Mouse (Mus musculus) neural tube, embryonic 13.5 days (tissue): ENCODE measurements around the gene Klhl5. TPM values are rescaled to one million over a fixed set of nuclear protein-coding genes. Genes with fewer than 3 reads are reported as not detected.
A peak's percentile ranks its signal among the peaks of the same experiment; 100 is the strongest.

Experiments used
- ATAC-seq: fragments of 200-750 bp; cut with Nextera tagmentation; 2 replicates; pipeline ENCODE4 v1.8.0; 2017; ENCODE audit warnings: low read depth, mild to moderate bottlenecking, moderate TSS enrichment, moderate library complexity
- H3K27ac ChIP-seq: fragments of 300-500 bp; sonication (generic); replicated peaks from 2 replicates; pipeline ENCODE4 v1.5.1; 2015; ENCODE audit warnings: moderate library complexity, mild to moderate bottlenecking, inconsistent platforms
- H3K27me3 ChIP-seq: fragments of 300-500 bp; sonication (generic); 2 replicates; pipeline ENCODE4 v1.6.1; 2015; ENCODE audit warnings: mild to moderate bottlenecking, inconsistent platforms
- H3K36me3 ChIP-seq: fragments of 300-500 bp; sonication (generic); 2 replicates; pipeline ENCODE4 v1.6.1; 2015; ENCODE audit warnings: mild to moderate bottlenecking, inconsistent platforms
- H3K4me1 ChIP-seq: fragments of 300-500 bp; sonication (generic); replicated peaks from 2 replicates; pipeline ENCODE4 v1.6.1; 2015; ENCODE audit warnings: inconsistent platforms
- H3K4me2 ChIP-seq: fragments of 300-500 bp; sonication (generic); 2 replicates; pipeline ENCODE4 v1.6.1; 2015; ENCODE audit warnings: inconsistent platforms, mild to moderate bottlenecking, moderate library complexity
- H3K4me3 ChIP-seq: fragments of 300-500 bp; sonication (generic); 2 replicates; pipeline ENCODE4 v1.5.1; 2015; ENCODE audit warnings: mild to moderate bottlenecking, inconsistent platforms
- H3K9ac ChIP-seq: fragments of 300-500 bp; sonication (generic); 2 replicates; pipeline ENCODE4 v1.6.1; 2015; ENCODE audit warnings: moderate library complexity, mild to moderate bottlenecking, inconsistent platforms
- H3K9me3 ChIP-seq: fragments of 300-500 bp; sonication (generic); 2 replicates; pipeline ENCODE4 v1.6.1; 2016; ENCODE audit warnings: inconsistent platforms
- WGBS: fragments of 180-500 bp; shearing (Covaris S2); methylation state at CpG from one replicate; pipeline ENCODE4 v1.1.7; 2015; 5-methylcytosine and 5-hydroxymethylcytosine counted together
- polyA plus RNA-seq: library from polyadenylated mRNA; unstranded; fragments of >200 nt; fragmentation: Nextera tagmentation; extraction: Ambion mirVana; gene quantifications from 2 replicates; pipeline ENCODE4 v1.2.1, GENCODE M21; 2015

Klhl5 gene
- polyA plus RNA-seq, 1 experiment from 2014 or later, result 60.8 TPM

DNA sequence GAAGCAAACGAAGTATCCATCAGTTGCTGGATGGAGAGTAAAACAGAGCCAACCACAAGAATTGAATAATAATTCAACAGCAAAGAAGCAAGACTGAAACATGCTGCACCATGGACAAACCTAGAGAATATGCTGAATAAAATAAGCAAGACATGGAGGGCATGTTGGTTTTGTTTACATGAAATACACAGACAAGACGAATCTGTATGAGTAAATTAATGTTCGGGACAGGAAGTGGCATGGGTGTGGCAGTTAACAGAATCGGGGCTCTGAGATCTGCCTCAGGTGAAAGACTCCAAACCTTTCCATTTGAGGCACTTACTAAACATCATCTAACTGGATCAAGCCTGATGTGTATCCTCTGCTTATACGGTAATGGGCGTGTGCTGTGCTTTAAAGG is 46.9 kb downstream of the Klhl5 start:
- no peaks in the 10 kb centered on the region for H3K4me1 ChIP-seq
- H3K4me3 ChIP-seq, result no peak overlapping the region
- H3K9me3 ChIP-seq, result no peaks in the 10 kb centered on the region
- H3K27ac ChIP-seq, result no peak overlapping the region
- H3K27me3 ChIP-seq, result no peaks in the 10 kb centered on the region
- H3K9ac ChIP-seq, result no peak overlapping the region
- H3K4me2 ChIP-seq, result no peak overlapping the region
- peaks cover 60% of the 10 kb centered on the region for H3K36me3 ChIP-seq
- WGBS, result 95% methylated on average over 6 of the region's 6 CpGs
- ATAC-seq, result no peak

DNA sequence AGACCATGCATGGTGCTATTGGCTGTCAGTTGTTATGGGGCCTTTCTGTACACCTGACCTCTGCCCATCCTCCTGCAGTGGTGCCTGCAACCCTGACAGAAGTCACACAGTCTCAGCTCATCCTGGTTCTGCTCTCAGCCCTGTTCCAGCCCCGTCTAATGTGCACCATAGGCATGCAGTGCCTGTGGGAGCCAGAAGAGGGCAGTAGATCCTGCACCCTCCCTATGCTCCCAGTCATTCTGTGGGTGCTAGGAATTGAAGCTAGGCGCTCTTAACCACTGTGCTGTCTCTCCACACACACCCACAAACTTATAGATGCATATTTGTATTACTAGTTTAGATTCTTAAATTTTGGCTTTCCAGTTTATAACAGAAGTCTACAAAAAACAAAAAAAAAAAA is 49.5 kb downstream of the Klhl5 start:
- no peak overlapping the region for H3K9ac ChIP-seq
- no peaks in the 10 kb centered on the region for H3K4me1 ChIP-seq
- no peak for ATAC-seq
- no peak overlapping the region for H3K4me2 ChIP-seq
- H3K4me3 ChIP-seq, result no peak overlapping the region
- H3K9me3 ChIP-seq, result no peaks in the 10 kb centered on the region
- no peaks in the 10 kb centered on the region for H3K27me3 ChIP-seq
- peaks cover 47% of the 10 kb centered on the region for H3K36me3 ChIP-seq
- 69% methylated on average over 2 of the region's 2 CpGs for WGBS
- H3K27ac ChIP-seq, result no peak overlapping the region

DNA sequence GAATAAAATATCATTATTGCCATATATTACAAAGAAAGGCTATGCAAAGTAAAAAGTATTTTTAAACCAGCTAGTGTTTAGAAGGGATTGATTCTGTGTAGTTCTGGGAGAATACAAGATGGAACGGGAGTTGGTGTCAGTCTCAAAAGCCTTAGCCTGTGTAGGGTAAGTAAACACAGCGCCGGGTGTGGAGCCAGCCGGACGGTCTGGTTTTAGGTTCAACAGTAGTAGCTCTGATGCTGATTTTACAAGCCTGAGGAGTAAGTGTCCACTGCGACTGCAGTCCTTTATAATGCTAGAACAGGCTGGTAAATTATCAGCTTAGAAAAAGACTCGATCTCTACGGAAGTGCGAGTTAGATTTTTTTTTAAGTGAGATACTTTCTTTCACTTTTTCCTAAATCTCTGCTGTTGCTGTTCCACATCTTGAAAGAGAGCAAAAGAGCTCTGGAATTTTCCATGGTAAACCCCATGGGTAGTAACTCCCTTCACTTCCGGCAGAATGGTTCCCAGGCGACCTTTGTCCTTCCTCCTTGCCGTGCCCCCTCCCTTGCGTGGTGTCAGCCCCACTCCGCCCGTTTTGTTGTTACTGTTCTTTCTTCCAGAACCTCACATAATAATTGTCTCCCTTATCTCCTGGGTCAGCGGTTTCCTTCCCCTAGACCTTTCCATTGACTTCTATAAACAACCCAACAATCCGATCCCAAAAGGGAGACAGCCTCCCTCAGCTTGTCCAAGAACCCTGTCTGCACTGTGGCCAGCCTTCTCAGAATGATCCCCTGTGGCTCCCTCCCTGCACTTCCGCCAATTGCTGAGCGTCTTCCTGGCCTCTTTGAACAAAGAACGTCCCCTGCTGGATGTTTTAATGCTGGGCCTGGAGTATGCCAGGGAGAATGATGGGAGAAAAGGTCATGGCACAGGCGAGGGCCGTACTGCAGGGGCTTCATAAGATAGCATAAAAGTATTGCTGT is 50.4 kb downstream of the Klhl5 start:
- no peaks in the 10 kb centered on the region for H3K4me1 ChIP-seq
- H3K4me2 ChIP-seq, result no peak overlapping the region
- peaks cover 52% of the 10 kb centered on the region for H3K36me3 ChIP-seq
- no peak for ATAC-seq
- H3K27me3 ChIP-seq, result no peaks in the 10 kb centered on the region
- H3K9me3 ChIP-seq, result no peaks in the 10 kb centered on the region
- no peak overlapping the region for H3K4me3 ChIP-seq
- 0 out of 2 replicates have a peak overlapping the region, but pooled peaks have one; percentile 13 for H3K27ac ChIP-seq
- no peak overlapping the region for H3K9ac ChIP-seq
- WGBS, result 74% methylated on average over 22 of the region's 22 CpGs

DNA sequence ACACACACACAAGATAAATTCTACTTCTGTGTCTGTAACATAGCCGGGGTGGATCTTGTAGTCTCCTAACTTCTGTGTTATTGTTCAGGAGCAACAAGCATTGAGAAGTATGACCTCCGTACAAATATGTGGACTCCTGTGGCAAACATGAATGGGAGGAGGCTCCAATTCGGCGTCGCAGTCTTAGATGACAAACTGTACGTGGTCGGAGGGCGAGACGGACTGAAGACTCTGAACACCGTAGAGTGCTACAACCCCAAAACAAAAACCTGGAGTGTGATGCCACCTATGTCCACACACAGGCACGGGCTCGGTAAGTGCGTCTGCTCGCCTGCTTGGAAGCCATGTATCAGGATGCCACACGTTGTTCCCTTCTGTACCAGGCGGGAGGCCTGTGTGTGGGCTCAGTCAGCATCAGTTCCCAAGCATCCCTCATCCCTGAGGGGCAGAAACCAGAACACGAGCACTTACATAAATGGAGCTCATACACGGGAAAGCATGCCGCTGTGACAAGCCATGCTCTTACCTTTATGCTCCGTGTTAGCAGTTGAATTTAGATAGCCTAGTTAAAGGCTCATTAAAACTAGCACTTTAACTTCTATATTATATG is 51.5 kb downstream of the Klhl5 start:
- 82% methylated on average over 20 of the region's 20 CpGs for WGBS
- peaks cover 56% of the 10 kb centered on the region for H3K36me3 ChIP-seq
- no peak for ATAC-seq

DNA sequence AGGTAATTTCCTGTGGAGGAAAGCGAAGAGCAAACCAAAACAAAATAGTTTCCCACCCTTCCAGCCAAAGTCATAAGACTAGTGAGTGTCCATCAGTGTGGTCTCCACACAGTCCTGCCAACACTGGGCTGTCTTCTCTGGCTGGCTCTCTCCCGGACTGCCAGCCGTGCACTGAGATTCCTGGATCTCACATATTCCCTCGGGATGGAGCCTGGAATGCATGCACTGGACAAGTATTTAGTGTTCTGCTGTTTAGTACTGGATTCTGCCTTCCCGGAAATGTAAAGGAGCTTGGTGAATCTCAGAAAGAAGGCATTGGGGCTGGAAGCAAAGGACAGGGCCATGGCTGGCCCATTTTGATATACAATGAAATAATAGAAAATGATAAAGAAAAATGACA is 55.7 kb downstream of the Klhl5 start:
- Histone ChIP-seq H3K9ac (no peak overlapping the region), H3K27ac (no peak overlapping the region), H3K4me3 (no peak overlapping the region), H3K9me3 (no peaks in the 10 kb centered on the region), H3K36me3 (peaks cover 52% of the 10 kb centered on the region), H3K4me2 (no peak overlapping the region), H3K4me1 (no peaks in the 10 kb centered on the region), H3K27me3 (no peaks in the 10 kb centered on the region)
- 64% methylated on average over 5 of the region's 5 CpGs for WGBS
- ATAC-seq, result no peak

More for the DNA sequence above, 51.5 kb downstream of the Klhl5 start:
- no peak overlapping the region for H3K4me3 ChIP-seq
- no peak overlapping the region for H3K9ac ChIP-seq
- no peaks in the 10 kb centered on the region for H3K9me3 ChIP-seq
- H3K27me3 ChIP-seq, result no peaks in the 10 kb centered on the region
- peak overlapping the region; percentile 23; the same call in 1 of the 2 replicates for H3K27ac ChIP-seq
- H3K4me2 ChIP-seq, result no peak overlapping the region
- no peaks in the 10 kb centered on the region for H3K4me1 ChIP-seq

DNA sequence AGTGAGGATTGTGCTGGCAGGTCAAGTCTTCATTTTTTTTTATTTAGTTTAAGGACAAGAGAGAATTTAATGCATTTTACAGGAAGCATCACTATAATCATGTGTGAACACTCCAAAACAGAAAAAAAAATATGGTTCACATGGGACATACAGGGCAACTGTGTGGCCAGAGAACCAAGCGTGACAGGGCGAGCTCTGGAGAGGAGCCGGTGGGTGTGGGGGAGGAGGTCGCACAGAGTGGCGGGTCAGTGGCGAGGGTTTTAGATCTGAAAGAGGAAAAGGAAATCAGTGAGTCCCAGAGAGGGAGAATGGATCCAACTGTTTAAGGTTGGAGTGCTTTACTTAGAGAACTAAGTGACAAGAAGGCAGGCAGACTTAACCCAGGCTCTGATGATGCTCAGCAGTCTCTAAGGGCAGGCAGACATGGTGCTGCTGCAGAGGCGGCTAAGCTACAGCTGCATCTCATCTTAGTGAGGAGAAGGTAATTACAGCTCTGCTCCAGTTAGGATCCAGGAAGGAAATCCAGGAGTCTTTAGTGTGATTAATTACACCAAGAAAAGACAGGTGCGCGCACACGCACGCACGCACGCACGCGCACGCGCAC is 56.3 kb downstream of the Klhl5 start:
- no peak for ATAC-seq
- Histone ChIP-seq H3K4me1 (no peaks in the 10 kb centered on the region), H3K4me3 (no peak overlapping the region), H3K27ac (no peak overlapping the region), H3K27me3 (no peaks in the 10 kb centered on the region), H3K9me3 (no peaks in the 10 kb centered on the region), H3K9ac (no peak overlapping the region), H3K36me3 (peaks cover 52% of the 10 kb centered on the region), H3K4me2 (no peak overlapping the region)
- WGBS, result 85% methylated on average over 17 of the region's 17 CpGs

DNA sequence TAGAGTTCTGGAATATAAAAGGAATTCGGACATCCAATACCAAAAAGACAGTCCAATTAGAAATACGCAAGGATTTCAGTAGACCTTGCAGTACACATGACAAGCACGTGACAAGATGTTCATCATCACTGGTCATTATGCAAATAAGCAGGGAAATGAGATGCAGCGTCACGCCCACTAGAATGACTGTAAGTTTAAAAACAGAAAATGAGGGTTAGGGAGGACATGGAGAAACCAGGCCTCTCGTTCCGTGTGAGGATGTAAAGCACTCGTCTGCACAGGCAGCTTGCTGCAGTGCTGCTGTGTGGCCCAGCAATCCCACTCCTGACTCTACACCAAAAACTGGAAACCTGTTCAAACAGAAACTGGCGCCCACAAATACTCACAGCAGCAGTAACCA is 62.9 kb downstream of the Klhl5 start:
- no peak overlapping the region for H3K27ac ChIP-seq
- no peak overlapping the region for H3K4me3 ChIP-seq
- WGBS, result 78% methylated on average over 9 of the region's 9 CpGs
- H3K9me3 ChIP-seq, result no peaks in the 10 kb centered on the region
- ATAC-seq, result no peak
- H3K9ac ChIP-seq, result no peak overlapping the region
- H3K4me2 ChIP-seq, result no peak overlapping the region
- H3K27me3 ChIP-seq, result no peaks in the 10 kb centered on the region
- no peaks in the 10 kb centered on the region for H3K4me1 ChIP-seq
- peaks cover 11% of the 10 kb centered on the region for H3K36me3 ChIP-seq

DNA sequence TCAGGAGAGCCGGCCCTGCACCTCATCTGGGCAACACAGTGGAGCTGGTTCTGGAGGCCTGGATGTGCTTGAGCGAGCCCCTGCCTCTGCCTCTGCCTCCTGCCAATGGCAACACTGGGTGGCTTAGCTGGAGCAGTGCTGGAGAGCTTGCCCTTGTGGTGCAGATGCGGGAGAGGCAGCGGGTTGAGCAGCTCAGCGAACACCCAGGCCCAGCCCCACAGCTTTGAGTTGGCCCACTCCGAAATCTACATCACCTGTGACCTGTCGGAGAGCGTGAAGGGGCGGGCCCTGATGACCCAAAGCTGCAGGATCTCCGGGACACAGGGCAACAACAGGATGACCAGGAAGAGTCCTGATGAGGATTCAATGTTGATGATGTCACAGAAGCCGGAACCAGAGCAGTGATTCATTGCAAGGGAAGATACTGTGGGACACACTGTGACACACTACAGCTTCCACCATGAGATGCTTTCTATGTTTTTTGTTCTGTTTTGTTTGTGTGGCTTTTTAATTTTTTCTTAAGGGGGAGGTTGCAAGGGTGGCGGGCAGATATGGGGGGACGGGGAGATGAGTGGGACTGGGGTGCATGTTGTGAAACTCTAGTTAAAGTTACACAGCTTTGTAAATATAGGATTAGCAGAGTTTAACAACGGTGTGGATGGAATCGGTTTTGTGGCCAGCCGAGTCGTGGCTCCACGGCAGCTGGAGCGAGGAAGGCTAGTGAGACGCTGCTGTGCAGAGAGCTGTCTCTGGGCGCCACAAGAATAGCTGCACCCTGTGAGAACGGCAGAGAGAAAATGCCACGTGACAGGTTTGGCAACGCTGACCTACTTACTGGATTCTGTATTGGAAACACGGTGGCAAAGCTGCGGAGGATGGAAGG is 67.9 kb downstream of the Klhl5 start:
- Histone ChIP-seq H3K9ac (peak overlapping the region; percentile 32; the same call in 1 of the 2 replicates), H3K27ac (peak overlapping the region; percentile 64; the same call in 1 of the 2 replicates), H3K27me3 (no peaks in the 10 kb centered on the region), H3K4me3 (no peak overlapping the region), H3K4me1 (peaks cover 23% of the 10 kb centered on the region), H3K4me2 (0 out of 2 replicates have a peak overlapping the region, but pooled peaks have one; percentile 11), H3K36me3 (no peaks in the 10 kb centered on the region), H3K9me3 (no peaks in the 10 kb centered on the region)
- peak; percentile 70 for ATAC-seq
- 69% methylated on average over 26 of the region's 26 CpGs for WGBS

DNA sequence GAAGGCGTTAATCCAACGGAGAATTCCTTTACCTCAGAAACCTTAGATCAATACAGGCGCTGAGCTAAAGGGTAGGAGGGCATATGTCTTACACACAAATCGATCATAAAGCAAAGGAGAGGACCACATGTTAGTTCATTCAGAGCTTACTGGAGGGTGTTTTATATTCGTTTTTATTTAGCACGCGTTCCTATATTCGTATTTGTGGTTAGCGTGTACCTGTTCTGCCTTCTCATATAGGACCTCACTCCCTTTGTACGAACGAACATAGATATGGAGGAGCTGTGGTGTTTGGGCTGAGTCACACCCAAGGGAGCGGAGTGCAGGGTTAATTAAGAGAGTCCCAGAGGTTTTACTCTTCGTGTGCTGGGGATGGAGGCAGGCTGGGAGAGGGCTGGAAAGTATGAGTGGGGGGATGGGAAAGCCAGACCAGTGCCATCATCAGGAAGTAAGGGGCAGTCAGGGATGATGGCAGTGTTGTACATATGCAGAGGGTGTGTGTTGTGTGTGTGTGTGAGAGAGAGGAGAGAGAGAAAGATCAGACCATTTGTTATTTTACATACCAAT is 68.7 kb downstream of the Klhl5 start:
- Histone ChIP-seq H3K27ac (peak overlapping the region; percentile 64), H3K4me3 (no peak overlapping the region), H3K4me2 (0 out of 2 replicates have a peak overlapping the region, but pooled peaks have one; percentile 11), H3K9ac (peak overlapping the region; percentile 32), H3K27me3 (no peaks in the 10 kb centered on the region), H3K36me3 (no peaks in the 10 kb centered on the region), H3K4me1 (peaks cover 29% of the 10 kb centered on the region), H3K9me3 (no peaks in the 10 kb centered on the region)
- peak; percentile 59 for ATAC-seq
- 66% methylated on average over 13 of the region's 13 CpGs for WGBS

DNA sequence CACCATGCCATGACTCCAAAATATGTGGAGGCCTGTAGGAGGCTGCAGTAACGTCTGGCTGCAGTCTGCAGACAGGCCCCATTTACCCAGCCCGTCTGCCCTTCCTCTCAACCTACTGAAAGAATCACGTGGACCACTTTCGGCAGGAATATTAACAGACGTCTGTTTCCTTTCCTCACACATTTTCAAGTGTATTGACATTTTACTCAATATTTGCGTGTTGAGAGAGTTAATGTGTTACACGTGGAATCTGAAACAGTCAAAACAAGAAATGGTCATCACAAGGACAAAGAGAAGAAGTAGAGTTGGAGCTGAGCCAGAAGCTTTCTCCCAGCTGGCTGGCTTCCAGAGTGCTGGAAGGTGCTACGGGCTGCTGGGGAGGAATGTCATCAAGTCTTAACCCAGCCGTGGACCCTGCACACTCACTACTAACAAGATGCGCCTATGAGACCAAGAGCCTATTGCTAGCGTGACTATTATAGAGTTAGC is 69.7 kb downstream of the Klhl5 start:
- H3K9me3 ChIP-seq, result no peaks in the 10 kb centered on the region

DNA sequence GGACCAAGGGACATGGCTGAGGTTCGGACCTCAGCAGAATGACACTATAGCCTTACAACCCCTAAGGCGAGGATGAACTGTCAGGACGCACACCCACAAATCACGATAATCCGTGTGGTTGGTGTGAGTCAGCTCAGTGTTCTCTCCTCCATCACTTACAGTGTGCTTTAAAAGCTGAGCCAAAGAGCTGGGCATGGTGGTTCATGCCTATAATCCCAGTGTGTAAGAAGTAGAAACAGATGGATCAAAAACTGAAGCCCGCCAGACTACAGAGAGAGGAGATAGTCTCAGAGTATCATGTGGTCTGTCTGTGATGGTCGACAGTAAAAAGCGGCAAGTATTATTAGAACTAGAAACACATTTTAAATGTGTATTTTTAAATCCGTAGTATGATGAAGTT is 71.1 kb downstream of the Klhl5 start:
- Histone ChIP-seq H3K27ac (no peak overlapping the region), H3K4me1 (peaks cover 44% of the 10 kb centered on the region), H3K9ac (no peak overlapping the region), H3K36me3 (no peaks in the 10 kb centered on the region), H3K27me3 (no peaks in the 10 kb centered on the region), H3K9me3 (no peaks in the 10 kb centered on the region), H3K4me3 (no peak overlapping the region), H3K4me2 (no peak overlapping the region)
- ATAC-seq, result no peak
- WGBS, result 94% methylated on average over 9 of the region's 9 CpGs

More for the DNA sequence above, 69.7 kb downstream of the Klhl5 start:
- 47% methylated on average over 11 of the region's 11 CpGs for WGBS
- Histone ChIP-seq H3K36me3 (no peaks in the 10 kb centered on the region), H3K9ac (no peak overlapping the region), H3K4me3 (no peak overlapping the region), H3K4me1 (peaks cover 40% of the 10 kb centered on the region), H3K27me3 (no peaks in the 10 kb centered on the region), H3K27ac (peak overlapping the region; percentile 46; the same call in 1 of the 2 replicates), H3K4me2 (no peak overlapping the region)
- no peak for ATAC-seq
